Mouse (Mus musculus) midbrain, embryonic 14.5 days (tissue): ENCODE data around the gene Per1. TPM values are rescaled to one million over a fixed set of nuclear protein-coding genes. Genes with fewer than 3 reads are reported as not detected.

Source experiments
- ATAC-seq: fragments of 200-750 bp; cut with Nextera tagmentation; 2 replicates; pipeline ENCODE4 v1.8.0; 2017; ENCODE audit warnings: moderate number of reproducible peaks, moderate library complexity; ENCODE audit not compliant: low FRiP score, low TSS enrichment
- DNase-seq: peaks from one replicate; pipeline ENCODE4 v3.0.0-alpha.2; 2015
- H3K27ac ChIP-seq: fragments of 300-500 bp; sonication (generic); replicated peaks from 2 replicates; pipeline ENCODE4 v1.5.1; 2014; ENCODE audit warnings: mild to moderate bottlenecking, low read depth, low read length, moderate library complexity
- H3K27me3 ChIP-seq: fragments of 300-500 bp; sonication (generic); 2 replicates; pipeline ENCODE4 v1.6.1; 2014; ENCODE audit warnings: low read length, control low read depth, mixed read lengths; ENCODE audit not compliant: control insufficient read depth, insufficient read depth
- H3K36me3 ChIP-seq: fragments of 300-500 bp; sonication (generic); 2 replicates; pipeline ENCODE4 v1.6.1; 2014; ENCODE audit warnings: low read length, control low read depth; ENCODE audit not compliant: control insufficient read depth, insufficient read depth
- H3K4me1 ChIP-seq: fragments of 300-500 bp; sonication (generic); 2 replicates; pipeline ENCODE4 v1.6.1; 2014; ENCODE audit warnings: mild to moderate bottlenecking, antibody characterized with exemption, low read length, control low read depth; ENCODE audit not compliant: control insufficient read depth, insufficient read depth
- H3K4me2 ChIP-seq: fragments of 300-500 bp; sonication (generic); 2 replicates; pipeline ENCODE4 v1.6.1; 2014; ENCODE audit warnings: mild to moderate bottlenecking, low read length, moderate library complexity
- H3K4me3 ChIP-seq: fragments of 300-500 bp; sonication (generic); replicated peaks from 2 replicates; pipeline ENCODE4 v1.5.1; 2014; ENCODE audit warnings: low read depth, low read length
- H3K9ac ChIP-seq: fragments of 300-500 bp; sonication (generic); replicated peaks from 2 replicates; pipeline ENCODE4 v1.6.1; 2014; ENCODE audit warnings: mild to moderate bottlenecking, low read length, moderate library complexity
- H3K9me3 ChIP-seq: fragments of 300-500 bp; sonication (generic); 2 replicates; pipeline ENCODE4 v1.6.1; 2016; ENCODE audit warnings: low read length, control low read depth, mixed read lengths; ENCODE audit not compliant: control insufficient read depth
- WGBS: fragments of 180-500 bp; shearing (Covaris S2); extraction: QIAGEN DNeasy Blood & Tissue Kit; methylation state at CpG from one replicate; pipeline ENCODE4 v1.1.7; 2014; 5-methylcytosine and 5-hydroxymethylcytosine counted together
- polyA plus RNA-seq: library from polyadenylated mRNA; unstranded; fragments of >200 nt; fragmentation: Nextera tagmentation; extraction: Ambion mirVana; gene quantifications from 2 replicates; pipeline ENCODE4 v1.2.1, GENCODE M21; 2014

Per1 gene
- polyA plus RNA-seq, 1 experiment from 2014 or later = 13.1 TPM

- Histone ChIP-seq H3K4me3 (no peak overlapping the region), H3K9ac (no peak overlapping the region), H3K36me3 (no peaks in the 10 kb centered on the region), H3K4me2 (no peak overlapping the region), H3K27ac (no peak overlapping the region), H3K27me3 (no peaks in the 10 kb centered on the region), H3K9me3 (no peaks in the 10 kb centered on the region), H3K4me1 (peaks cover 10% of the 10 kb centered on the region)
- DNase-seq = no peak
- no peak for ATAC-seq
- WGBS = 72% methylated on average over 5 of the region's 5 CpGs
These were observed 18.4 kb upstream of the Per1 start for GRCm38 (mm10) chr11:69076572-69076971.

GRCm38 (mm10) chr11:69077316-69077715 is 17.7 kb upstream of the Per1 start:
- Histone ChIP-seq H3K27me3 (no peaks in the 10 kb centered on the region), H3K4me1 (peaks cover 4% of the 10 kb centered on the region), H3K27ac (no peak overlapping the region), H3K9me3 (no peaks in the 10 kb centered on the region), H3K36me3 (no peaks in the 10 kb centered on the region), H3K4me2 (no peak overlapping the region), H3K4me3 (no peak overlapping the region), H3K9ac (no peak overlapping the region)
- WGBS = 83% methylated on average over 9 of the region's 9 CpGs
- ATAC-seq (no peak), DNase-seq (no peak)

GRCm38 (mm10) chr11:69078041-69078440 is 17.0 kb upstream of the Per1 start:
- DNase-seq (no peak), ATAC-seq (no peak)
- H3K9ac ChIP-seq = no peak overlapping the region
- no peaks in the 10 kb centered on the region for H3K27me3 ChIP-seq
- H3K36me3 ChIP-seq = no peaks in the 10 kb centered on the region
- H3K27ac ChIP-seq = no peak overlapping the region
- WGBS = 85% methylated on average over 6 of the region's 6 CpGs
- H3K9me3 ChIP-seq = no peaks in the 10 kb centered on the region
- no peaks in the 10 kb centered on the region for H3K4me1 ChIP-seq
- no peak overlapping the region for H3K4me2 ChIP-seq
- H3K4me3 ChIP-seq = no peak overlapping the region

GRCm38 (mm10) chr11:69078805-69079438 is 16.1 kb upstream of the Per1 start:
- Histone ChIP-seq H3K4me3 (no peak overlapping the region), H3K4me1 (no peaks in the 10 kb centered on the region)
- 79% methylated on average over 5 of the region's 5 CpGs for WGBS

GRCm38 (mm10) chr11:69080102-69080854 is 14.7 kb upstream of the Per1 start:
- ATAC-seq (no peak), DNase-seq (no peak)
- Histone ChIP-seq H3K4me1 (no peaks in the 10 kb centered on the region), H3K36me3 (no peaks in the 10 kb centered on the region), H3K4me2 (no peak overlapping the region), H3K9ac (no peak overlapping the region), H3K27ac (no peak overlapping the region), H3K27me3 (no peaks in the 10 kb centered on the region), H3K9me3 (no peaks in the 10 kb centered on the region), H3K4me3 (no peak overlapping the region)
- WGBS = 89% methylated on average over 15 of the region's 15 CpGs

More at GRCm38 (mm10) chr11:69078805-69079438, 16.1 kb upstream of the Per1 start:
- no peaks in the 10 kb centered on the region for H3K36me3 ChIP-seq
- no peaks in the 10 kb centered on the region for H3K27me3 ChIP-seq
- no peak overlapping the region for H3K9ac ChIP-seq
- H3K27ac ChIP-seq = no peak overlapping the region
- H3K9me3 ChIP-seq = no peaks in the 10 kb centered on the region
- no peak for DNase-seq
- H3K4me2 ChIP-seq = no peak overlapping the region
- ATAC-seq = no peak

- ATAC-seq (no peak), DNase-seq (no peak)
- Histone ChIP-seq H3K27ac (no peak overlapping the region), H3K36me3 (no peaks in the 10 kb centered on the region), H3K27me3 (no peaks in the 10 kb centered on the region), H3K4me1 (no peaks in the 10 kb centered on the region), H3K4me2 (no peak overlapping the region), H3K9ac (no peak overlapping the region), H3K9me3 (no peaks in the 10 kb centered on the region), H3K4me3 (no peak overlapping the region)
- WGBS = 84% methylated on average over 8 of the region's 8 CpGs
These were observed 14.2 kb upstream of the Per1 start for GRCm38 (mm10) chr11:69080855-69081222.

GRCm38 (mm10) chr11:69081613-69082012 is 13.4 kb upstream of the Per1 start:
- DNase-seq (no peak), ATAC-seq (no peak)
- H3K9ac ChIP-seq = no peak overlapping the region
- no peaks in the 10 kb centered on the region for H3K36me3 ChIP-seq
- no peaks in the 10 kb centered on the region for H3K27me3 ChIP-seq
- H3K9me3 ChIP-seq = no peaks in the 10 kb centered on the region
- H3K27ac ChIP-seq = no peak overlapping the region
- H3K4me3 ChIP-seq = no peak overlapping the region
- 88% methylated on average over 7 of the region's 7 CpGs for WGBS
- H3K4me2 ChIP-seq = no peak overlapping the region
- H3K4me1 ChIP-seq = no peaks in the 10 kb centered on the region

- no peak overlapping the region for H3K4me2 ChIP-seq
- H3K36me3 ChIP-seq = peaks cover 12% of the 10 kb centered on the region
- WGBS = 67% methylated on average over 6 of the region's 6 CpGs
- H3K9me3 ChIP-seq = no peaks in the 10 kb centered on the region
- H3K27ac ChIP-seq = no peak overlapping the region
- no peak overlapping the region for H3K4me3 ChIP-seq
- H3K27me3 ChIP-seq = no peaks in the 10 kb centered on the region
- no peak overlapping the region for H3K9ac ChIP-seq
- no peak for ATAC-seq
- no peak for DNase-seq
- H3K4me1 ChIP-seq = peaks cover 15% of the 10 kb centered on the region
These were observed 9.4 kb upstream of the Per1 start for GRCm38 (mm10) chr11:69085608-69086007.

GRCm38 (mm10) chr11:69086390-69086789 is 8.6 kb upstream of the Per1 start:
- H3K9me3 ChIP-seq = no peaks in the 10 kb centered on the region
- H3K9ac ChIP-seq = no peak overlapping the region
- no peak overlapping the region for H3K4me3 ChIP-seq
- ATAC-seq (no peak), DNase-seq (no peak)
- 71% methylated on average over 6 of the region's 6 CpGs for WGBS
- peaks cover 14% of the 10 kb centered on the region for H3K36me3 ChIP-seq
- no peaks in the 10 kb centered on the region for H3K27me3 ChIP-seq
- no peak overlapping the region for H3K4me2 ChIP-seq
- H3K4me1 ChIP-seq = peaks cover 15% of the 10 kb centered on the region
- no peak overlapping the region for H3K27ac ChIP-seq
